Mouse (Mus musculus): ENCODE measurements at regions not wholly inside any gene's neighbourhood (a gene's known extent, or its start where the extent isn't known, plus 50 kb on each side); places are given as distances from the start of the nearest gene placed in this dataset.

- Histone ChIP-seq H3K36me3 (ENCODE audit: control insufficient read depth, insufficient read depth, low read length) (no peaks in the 10 kb centered on the region), H3K27me3 (ENCODE audit: control insufficient read depth, insufficient read depth, low read length) (no peaks in the 10 kb centered on the region)
- 56% methylated on average over 3 of the region's 3 CpGs for WGBS
Observed at GRCm38 (mm10) chr11:10193738-10194137, 920.3 kb upstream of the Vwc2 start.

GRCm38 (mm10) chr11:10194774-10195173, 919.2 kb upstream of the Vwc2 start:
- Histone ChIP-seq H3K27me3 (ENCODE audit: control insufficient read depth, insufficient read depth, low read length) (no peaks in the 10 kb centered on the region), H3K27ac (ENCODE audit: low read depth, low read length) (no peak overlapping the region), H3K4me2 (ENCODE audit: low read depth) (no peak overlapping the region), H3K4me3 (ENCODE audit: low read depth, low read length) (no peak overlapping the region), H3K9me3 (ENCODE audit: control insufficient read depth, low read length) (no peaks in the 10 kb centered on the region), H3K36me3 (ENCODE audit: control insufficient read depth, insufficient read depth, low read length) (no peaks in the 10 kb centered on the region), H3K4me1 (ENCODE audit: control insufficient read depth, insufficient read depth, low read length) (no peaks in the 10 kb centered on the region), H3K9ac (ENCODE audit: low read length) (no peak overlapping the region)
- WGBS: 84% methylated on average over 2 of the region's 2 CpGs
- ATAC-seq (ENCODE audit: insufficient read depth, low FRiP score, low TSS enrichment): no peak
- no peak for DNase-seq (ENCODE audit: low spot score)

More at GRCm38 (mm10) chr11:10193738-10194137, 920.3 kb upstream of the Vwc2 start:
- Histone ChIP-seq H3K27ac (ENCODE audit: low read depth, low read length) (no peak overlapping the region), H3K9ac (ENCODE audit: low read length) (no peak overlapping the region), H3K9me3 (ENCODE audit: control insufficient read depth, low read length) (no peaks in the 10 kb centered on the region), H3K4me1 (ENCODE audit: control insufficient read depth, insufficient read depth, low read length) (no peaks in the 10 kb centered on the region), H3K4me3 (ENCODE audit: low read depth, low read length) (no peak overlapping the region), H3K4me2 (ENCODE audit: low read depth) (no peak overlapping the region)
- DNase-seq (ENCODE audit: low spot score) (no peak), ATAC-seq (ENCODE audit: insufficient read depth, low FRiP score, low TSS enrichment) (no peak)

DNA sequence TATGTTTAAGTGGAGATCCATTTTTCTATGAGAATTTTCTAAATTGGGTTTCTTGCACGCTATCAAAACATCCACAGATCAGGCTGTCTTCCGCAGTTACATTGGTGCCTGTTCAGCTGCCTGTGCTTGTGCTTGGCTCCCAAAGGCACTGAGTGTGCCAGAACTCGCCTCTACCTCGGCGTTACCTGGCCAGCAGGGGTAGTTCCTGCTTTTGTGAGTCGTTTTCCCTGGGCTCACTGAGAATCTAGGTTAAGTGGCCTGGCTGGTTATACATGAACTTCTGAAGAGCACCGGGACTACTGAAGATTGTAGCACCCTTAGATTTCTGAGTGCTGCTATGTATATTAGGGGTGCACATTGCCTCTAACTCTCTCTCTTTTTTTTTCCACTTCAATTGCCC, 913.0 kb upstream of the Vwc2 start:
- DNase-seq (ENCODE audit: low spot score): no peak
- WGBS: 85% methylated on average over 7 of the region's 7 CpGs
- no peaks in the 10 kb centered on the region for H3K9me3 ChIP-seq (ENCODE audit: control insufficient read depth, low read length)
- no peak overlapping the region for H3K4me3 ChIP-seq (ENCODE audit: low read depth, low read length)
- no peaks in the 10 kb centered on the region for H3K4me1 ChIP-seq (ENCODE audit: control insufficient read depth, insufficient read depth, low read length)
- H3K4me2 ChIP-seq (ENCODE audit: low read depth): no peak overlapping the region
- no peak for ATAC-seq (ENCODE audit: insufficient read depth, low FRiP score, low TSS enrichment)
- H3K27me3 ChIP-seq (ENCODE audit: control insufficient read depth, insufficient read depth, low read length): no peaks in the 10 kb centered on the region
- no peaks in the 10 kb centered on the region for H3K36me3 ChIP-seq (ENCODE audit: control insufficient read depth, insufficient read depth, low read length)
- no peak overlapping the region for H3K9ac ChIP-seq (ENCODE audit: low read length)
- H3K27ac ChIP-seq (ENCODE audit: low read depth, low read length): no peak overlapping the region

DNA sequence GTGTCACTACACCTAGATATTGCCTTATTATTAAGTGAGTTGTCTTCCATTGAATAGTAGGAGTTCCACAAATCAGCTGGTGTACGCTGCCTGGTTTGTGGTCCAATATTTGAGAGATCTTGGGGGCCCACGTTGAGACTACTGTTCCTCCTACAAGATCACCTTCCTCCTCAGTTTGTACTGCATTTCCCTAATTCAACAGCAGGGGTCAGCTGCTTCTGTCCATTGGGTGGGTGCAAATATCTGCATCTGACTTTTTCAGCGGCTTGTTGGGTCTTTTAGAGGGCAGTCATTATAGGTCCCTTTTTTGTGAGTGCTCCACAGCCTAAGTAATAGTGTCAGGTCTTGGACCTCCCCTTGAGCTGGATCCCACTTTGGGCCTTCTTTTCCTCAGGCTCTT, 908.8 kb upstream of the Vwc2 start:
- no peaks in the 10 kb centered on the region for H3K4me1 ChIP-seq (ENCODE audit: control insufficient read depth, insufficient read depth, low read length)

More for the DNA sequence above, 908.8 kb upstream of the Vwc2 start:
- no peak overlapping the region for H3K27ac ChIP-seq (ENCODE audit: low read depth, low read length)
- no peaks in the 10 kb centered on the region for H3K27me3 ChIP-seq (ENCODE audit: control insufficient read depth, insufficient read depth, low read length)
- ATAC-seq (ENCODE audit: insufficient read depth, low FRiP score, low TSS enrichment): no peak
- no peak for DNase-seq (ENCODE audit: low spot score)
- H3K9me3 ChIP-seq (ENCODE audit: control insufficient read depth, low read length): no peaks in the 10 kb centered on the region
- H3K36me3 ChIP-seq (ENCODE audit: control insufficient read depth, insufficient read depth, low read length): no peaks in the 10 kb centered on the region
- no peak overlapping the region for H3K4me2 ChIP-seq (ENCODE audit: low read depth)
- no peak overlapping the region for H3K9ac ChIP-seq (ENCODE audit: low read length)
- no peak overlapping the region for H3K4me3 ChIP-seq (ENCODE audit: low read depth, low read length)
- WGBS: 68% methylated on average over 3 of the region's 3 CpGs
